ENCODE assay signal across 8 mouse cellular contexts in genomic region chr4:145774241-145774761, GRCm38 (mm10).
DNase-seq lines count a peak whose midpoint lies in the region; ATAC-seq and TF ChIP-seq lines count a peak whose summit lies in the region.
"Not testable (repeated sequence)": the region's sequence is repeated elsewhere in the genome, so short reads cannot be mapped to it uniquely, and the experiment has no call there.

No protein-coding gene starts in this region.

- H3K4me2 ChIP-seq in hindbrain, postnatal 0 days (ENCODE audit: low read depth, low read length): peak overlapping the region; percentile 28; the same call in 1 of the 2 replicates
- peak overlapping the region; percentile 35; the same call in 1 of the 2 replicates for H3K4me2 ChIP-seq in lung, postnatal 0 days (replicated peaks; ENCODE audit: low read depth, low read length)

- peak; percentile 45 for DNase-seq in R1 (ENCODE audit: low read depth, low spot score)
- DNase-seq in embryo, embryonic 9.5 days (ENCODE audit: extremely low spot score): peak; percentile 27
- DNase-seq in heart, adult 18-20 months: peak; percentile 36 to 65
- not testable (repeated sequence) for DNase-seq in hindbrain, postnatal 0 days (ENCODE audit: low spot score)
- DNase-seq in layer of hippocampus, postnatal 36 days: peak; percentile 0 to 3
- DNase-seq in lung, postnatal 0 days (ENCODE audit: low spot score): peak; percentile 4
- peak; percentile 48 for DNase-seq in ovary, postnatal 10 days (ENCODE audit: low spot score)
- DNase-seq in thymus, postnatal 25 days: peak; percentile 6

- ATAC-seq in hindbrain, postnatal 0 days: peak; percentile 95
- ATAC-seq in lung, postnatal 0 days: peak; percentile 82

- not testable (repeated sequence) for TF ChIP-seq EP300 in lung, postnatal 0 days (IDR thresholded peaks at IDR 0.05)

- TF ChIP-seq CTCF in hindbrain, postnatal 0 days (IDR thresholded peaks at IDR 0.05; ENCODE audit: low read depth): not testable (repeated sequence)
- TF ChIP-seq CTCF in lung, postnatal 0 days (IDR thresholded peaks at IDR 0.05): peak; percentile 30; the same call in 1 of the 2 replicates

- WGBS in hindbrain, postnatal 0 days: 3% methylated on average over 40 of the region's 49 CpGs
- 4% methylated on average over 36 of the region's 49 CpGs for WGBS in lung, postnatal 0 days

- H3K9ac ChIP-seq in hindbrain, postnatal 0 days (replicated peaks; ENCODE audit: low read length); lung, postnatal 0 days (replicated peaks; ENCODE audit: low read depth): not testable (repeated sequence)

- H3K27ac ChIP-seq in hindbrain, postnatal 0 days; lung, postnatal 0 days (ENCODE audit: low read length): not testable (repeated sequence)

- not testable (repeated sequence) for H3K4me3 ChIP-seq in hindbrain, postnatal 0 days (ENCODE audit: low read length); lung, postnatal 0 days (ENCODE audit: low read depth, low read length)

- H3K4me1 ChIP-seq in hindbrain, postnatal 0 days (ENCODE audit: insufficient read depth, low read length); lung, postnatal 0 days (ENCODE audit: insufficient read depth, low read depth, low read length): not testable (repeated sequence)

- H3K9me3 ChIP-seq in hindbrain, postnatal 0 days (ENCODE audit: low read length); lung, postnatal 0 days (ENCODE audit: low read length): not testable (repeated sequence)

- not testable (repeated sequence) for H3K27me3 ChIP-seq in hindbrain, postnatal 0 days (ENCODE audit: insufficient read depth, low read length); lung, postnatal 0 days (replicated peaks; ENCODE audit: insufficient read depth, low read length)

- H3K36me3 ChIP-seq in hindbrain, postnatal 0 days (ENCODE audit: insufficient read depth, low read length); lung, postnatal 0 days (ENCODE audit: insufficient read depth, low read length): not testable (repeated sequence)
